Mouse (Mus musculus): ENCODE data around the gene Abcg4.
"Not testable (repeated sequence)": the region's sequence is repeated elsewhere in the genome, so short reads cannot be mapped to it uniquely, and the experiment has no call there.

The Abcg4 gene
- long read RNA-seq, experiment 1, partial matches to known transcripts = 0 of 2 reads
- long read RNA-seq, experiment 1, other reads (novel, unspliced or antisense) = 2 of 2 reads
- long read RNA-seq, experiment 2, partial matches to known transcripts = 0 of 3 reads
- long read RNA-seq, experiment 2, other reads (novel, unspliced or antisense) = 1 of 3 reads

GRCm38 (mm10) chr9:44288076-44288958, at the start of gene Abcg4:
TSS of gene Abcg4 (minus strand) at chr9:44288615.
- intact Hi-C loops (cut with DNase I) = no loop called here

DNA sequence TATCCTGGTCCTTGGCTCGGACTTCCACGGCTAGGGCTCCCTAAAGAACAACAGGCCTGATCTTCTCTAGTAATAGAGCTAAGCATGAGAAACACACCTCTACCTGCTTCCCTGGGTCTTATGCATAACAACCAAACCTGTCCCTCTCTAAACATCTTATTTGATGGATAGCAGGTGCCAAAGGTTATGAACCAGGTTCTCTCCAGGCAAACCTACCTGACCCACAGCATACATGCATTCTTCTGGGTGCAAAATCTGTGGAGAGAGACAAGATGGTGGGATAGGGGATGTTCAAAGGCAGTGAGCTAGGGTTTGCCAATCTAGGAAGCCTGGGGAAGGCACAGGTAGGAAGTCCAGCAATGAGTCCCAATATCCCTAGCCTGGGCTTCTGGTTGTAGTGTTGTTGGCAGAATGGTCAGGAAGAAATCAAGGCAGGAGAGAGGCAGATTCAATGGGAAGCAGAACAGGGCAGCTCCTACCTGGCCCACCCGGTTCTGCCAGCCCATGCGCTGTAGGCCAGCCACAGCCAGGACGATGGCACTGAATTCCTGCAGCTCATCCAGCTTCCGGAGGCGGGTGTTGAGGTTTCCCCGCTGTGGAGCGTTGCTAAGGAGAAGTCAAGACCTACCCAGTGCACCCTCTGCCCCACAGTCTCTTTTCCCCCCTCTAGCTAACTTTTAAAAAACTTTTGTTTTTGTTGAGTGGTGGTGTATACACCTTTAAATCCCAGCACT, 49.2 kb upstream of the Abcg4 start:
- intact Hi-C loops (cut with DNase I) = loop anchor here (5.0 to 10.0 kb wide), 2 partner anchors 55 to 93 kb away; partner anchors contain the start of gene Ccdc153

DNA sequence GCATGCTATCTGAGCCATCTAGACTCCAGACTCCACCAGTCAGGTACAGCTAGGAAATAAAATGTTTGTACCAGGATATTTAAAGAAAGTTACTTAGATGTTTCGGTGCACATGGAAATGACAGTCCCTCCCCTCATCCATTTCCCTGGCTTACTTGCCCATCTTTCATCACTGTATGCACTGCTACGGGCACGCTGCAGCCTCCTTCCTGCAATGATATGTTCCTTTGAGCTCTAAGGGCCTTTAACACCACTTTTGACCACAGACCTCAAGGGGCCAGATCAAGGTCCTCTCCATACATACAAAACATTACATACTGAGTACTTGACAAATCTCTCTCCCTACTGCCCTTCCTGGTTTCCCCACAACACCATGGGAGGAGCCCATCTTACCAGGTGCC, 48.5 kb upstream of the Abcg4 start:
- intact Hi-C loops (cut with DNase I) = loop anchor here (5.0 to 10.0 kb wide), 2 partner anchors 55 to 92 kb away; partner anchors contain the start of gene Ccdc153

- intact Hi-C loops (cut with DNase I) = loop anchor here (5.0 to 10.0 kb wide), 2 partner anchors 56 to 92 kb away; partner anchors contain the start of gene Ccdc153
Observed at GRCm38 (mm10) chr9:44336513-44336912, 48.1 kb upstream of the Abcg4 start.

DNA sequence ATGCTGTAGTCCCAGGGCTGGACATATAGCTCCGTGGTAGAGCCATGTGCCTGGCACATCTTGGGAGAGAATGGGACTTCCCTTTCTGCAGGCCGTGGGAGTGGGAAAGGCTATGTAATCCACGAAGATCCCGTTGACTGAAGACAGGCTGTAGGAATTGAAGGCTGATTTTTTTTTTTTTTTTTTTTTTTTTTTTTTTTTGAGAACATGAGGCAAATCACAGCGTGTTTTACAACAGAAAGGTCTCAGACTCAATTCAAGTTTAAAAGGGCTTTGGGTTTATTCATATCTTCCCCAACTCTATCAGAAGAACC, 47.6 kb upstream of the Abcg4 start:
- intact Hi-C loops (cut with DNase I) = loop anchor here (5.0 to 10.0 kb wide), 2 partner anchors 56 to 91 kb away; partner anchors contain the start of gene Ccdc153

DNA sequence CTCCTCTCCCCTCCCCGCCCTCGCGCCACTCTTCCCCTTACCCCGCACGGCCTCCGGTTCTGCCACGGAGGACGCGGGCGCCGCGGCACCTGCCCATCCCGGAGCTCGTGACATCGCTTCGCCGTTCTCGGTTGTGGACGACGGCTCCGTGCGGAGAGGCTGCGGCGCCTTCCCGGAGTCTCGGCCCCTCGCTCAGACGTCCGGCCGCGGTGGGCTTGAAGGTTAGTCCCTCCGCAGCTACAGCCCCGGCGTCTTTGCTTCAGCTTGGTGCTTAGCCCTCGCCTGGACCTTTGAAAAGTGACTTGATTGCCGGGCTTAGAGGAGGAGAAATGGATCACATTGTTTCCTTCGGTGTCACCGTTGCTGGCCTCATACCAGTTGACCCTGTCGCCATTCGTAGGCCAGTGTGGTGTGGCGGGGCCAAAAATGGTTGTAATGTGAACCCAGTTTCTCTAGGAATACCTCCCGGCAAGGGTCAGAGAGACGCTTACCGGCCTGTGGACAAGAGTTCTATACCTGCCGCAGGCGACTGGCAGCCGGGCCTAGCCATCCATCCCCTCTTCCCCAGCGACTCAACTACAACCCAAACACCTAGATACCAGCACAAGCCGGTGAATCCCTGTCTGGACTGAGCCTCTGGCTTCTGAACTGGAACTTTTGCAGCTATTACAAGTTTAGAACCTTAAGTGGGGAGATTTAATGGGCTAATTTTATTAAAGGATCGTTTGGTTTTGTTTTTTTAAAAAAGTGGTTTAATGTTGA, 47.1 kb upstream of the Abcg4 start:
- intact Hi-C loops (cut with DNase I) = loop anchor here (5.0 to 10.0 kb wide), 2 partner anchors 57 to 91 kb away; partner anchors contain the start of gene Ccdc153

DNA sequence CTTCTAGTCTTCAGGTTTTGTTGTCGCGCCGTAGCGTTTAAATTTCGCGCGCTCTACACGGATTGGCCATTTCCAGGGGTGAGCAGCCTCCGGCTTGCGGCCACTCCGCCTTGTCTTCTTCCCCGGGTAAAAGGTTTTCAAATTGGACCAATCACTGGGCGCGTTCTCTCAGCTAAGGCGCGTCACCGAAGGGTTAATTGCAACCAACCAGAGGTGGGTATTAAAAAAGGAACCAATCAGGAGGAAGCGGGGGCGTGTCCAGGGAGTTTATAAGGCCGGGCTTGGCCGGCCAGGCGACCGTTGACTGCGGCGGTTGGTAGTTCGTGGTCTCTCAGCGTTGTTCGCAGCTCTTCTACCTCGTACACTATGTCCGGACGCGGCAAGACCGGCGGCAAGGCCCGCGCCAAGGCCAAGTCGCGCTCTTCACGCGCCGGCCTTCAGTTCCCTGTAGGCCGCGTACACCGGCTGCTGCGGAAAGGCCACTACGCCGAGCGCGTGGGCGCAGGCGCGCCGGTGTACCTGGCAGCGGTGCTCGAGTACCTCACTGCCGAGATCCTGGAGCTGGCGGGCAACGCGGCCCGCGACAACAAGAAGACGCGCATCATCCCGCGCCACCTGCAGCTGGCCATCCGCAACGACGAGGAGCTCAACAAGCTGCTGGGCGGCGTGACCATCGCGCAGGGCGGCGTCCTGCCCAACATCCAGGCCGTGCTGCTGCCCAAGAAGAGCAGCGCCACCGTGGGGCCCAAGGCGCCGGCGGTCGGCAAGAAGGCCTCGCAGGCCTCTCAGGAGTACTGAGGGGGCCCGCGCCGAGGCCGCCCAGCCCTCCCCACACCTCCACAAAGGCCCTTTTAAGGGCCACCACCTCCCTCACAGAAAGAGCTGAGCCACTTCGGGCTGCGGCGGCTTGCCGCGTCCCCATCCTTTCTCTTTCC, 46.2 kb upstream of the Abcg4 start, which contains the start of gene H2afx:
Gene H2afx (plus strand): TSS at position 299 of the 935 bp plus-strand sequence.
- intact Hi-C loops (cut with DNase I) = loop anchor here (5.0 to 10.0 kb wide), 2 partner anchors 58 to 90 kb away; partner anchors contain the start of gene Ccdc153

DNA sequence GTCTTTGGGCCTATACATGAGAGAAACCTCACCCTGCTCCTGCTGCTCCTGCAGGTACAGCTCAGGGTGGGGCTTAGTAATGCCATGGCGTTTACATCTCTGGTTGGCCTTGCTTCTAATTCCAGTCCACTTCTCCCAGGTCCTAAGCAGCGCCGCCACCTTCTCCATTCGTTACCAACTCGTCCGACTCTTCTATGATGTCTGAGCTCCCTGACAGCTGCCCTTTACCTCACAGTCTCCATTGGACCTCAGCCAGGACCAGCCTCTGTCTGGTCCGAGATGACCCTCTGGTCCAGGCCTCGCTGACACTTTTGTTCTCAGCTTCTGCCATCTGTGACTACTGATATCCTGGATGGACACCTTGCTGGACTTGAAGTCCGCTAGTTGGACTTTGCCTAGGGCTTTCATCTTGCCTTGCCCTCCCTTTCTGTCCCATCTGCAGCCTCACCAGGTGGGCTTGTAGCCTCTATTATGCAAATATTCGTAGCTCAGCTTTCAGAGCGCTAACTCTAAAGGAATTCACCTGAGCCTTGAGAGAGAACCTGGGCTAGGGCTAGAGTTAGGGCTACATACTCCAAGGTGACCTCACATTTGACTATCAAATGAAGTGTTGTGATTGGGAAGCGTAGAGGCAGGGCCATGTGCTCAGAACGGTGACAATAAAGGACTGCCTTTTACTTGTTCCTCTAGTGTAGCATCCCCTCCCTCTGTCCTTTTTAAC, 44.7 kb upstream of the Abcg4 start:
- intact Hi-C loops (cut with DNase I) = loop anchor here (10.0 kb wide), 1 partner anchor 88 kb away; the partner anchor contains the start of gene Ccdc153

- intact Hi-C loops (cut with DNase I) = loop anchor here (10.0 kb wide), 1 partner anchor 86 kb away; the partner anchor contains the start of gene Ccdc153
Observed at GRCm38 (mm10) chr9:44330736-44331135, 42.3 kb upstream of the Abcg4 start.

GRCm38 (mm10) chr9:44327926-44328325, 39.5 kb upstream of the Abcg4 start:
- intact Hi-C loops (cut with DNase I) = no loop called here

DNA sequence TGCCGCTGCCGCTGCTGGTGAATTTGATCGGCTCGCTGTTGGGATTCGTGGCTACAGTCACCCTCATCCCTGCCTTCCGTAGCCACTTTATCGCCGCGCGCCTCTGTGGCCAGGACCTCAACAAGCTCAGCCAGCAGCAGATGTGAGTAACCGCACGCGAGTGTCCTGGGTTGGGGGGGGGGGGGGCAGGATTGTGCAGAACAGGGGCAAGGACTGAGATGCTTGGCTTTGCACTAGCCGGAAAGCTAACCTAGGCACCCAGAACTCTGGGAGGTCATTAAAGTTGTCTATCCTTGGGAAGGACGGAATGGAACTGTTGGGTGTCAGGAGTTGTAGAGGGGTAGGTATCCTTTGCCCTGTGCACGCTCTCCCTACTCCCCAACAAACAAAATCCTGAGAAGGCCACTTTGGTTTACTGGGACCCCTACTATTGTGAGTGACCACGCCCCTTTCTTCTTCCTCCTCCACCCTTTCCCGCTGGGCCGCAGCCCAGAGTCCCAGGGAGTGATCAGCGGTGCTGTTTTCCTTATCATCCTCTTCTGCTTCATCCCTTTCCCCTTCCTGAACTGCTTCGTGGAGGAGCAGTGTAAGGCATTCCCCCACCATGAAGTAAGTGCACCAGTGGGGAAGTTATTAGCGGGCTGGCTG, 38.8 kb upstream of the Abcg4 start:
- intact Hi-C loops (cut with DNase I) = no loop called here

DNA sequence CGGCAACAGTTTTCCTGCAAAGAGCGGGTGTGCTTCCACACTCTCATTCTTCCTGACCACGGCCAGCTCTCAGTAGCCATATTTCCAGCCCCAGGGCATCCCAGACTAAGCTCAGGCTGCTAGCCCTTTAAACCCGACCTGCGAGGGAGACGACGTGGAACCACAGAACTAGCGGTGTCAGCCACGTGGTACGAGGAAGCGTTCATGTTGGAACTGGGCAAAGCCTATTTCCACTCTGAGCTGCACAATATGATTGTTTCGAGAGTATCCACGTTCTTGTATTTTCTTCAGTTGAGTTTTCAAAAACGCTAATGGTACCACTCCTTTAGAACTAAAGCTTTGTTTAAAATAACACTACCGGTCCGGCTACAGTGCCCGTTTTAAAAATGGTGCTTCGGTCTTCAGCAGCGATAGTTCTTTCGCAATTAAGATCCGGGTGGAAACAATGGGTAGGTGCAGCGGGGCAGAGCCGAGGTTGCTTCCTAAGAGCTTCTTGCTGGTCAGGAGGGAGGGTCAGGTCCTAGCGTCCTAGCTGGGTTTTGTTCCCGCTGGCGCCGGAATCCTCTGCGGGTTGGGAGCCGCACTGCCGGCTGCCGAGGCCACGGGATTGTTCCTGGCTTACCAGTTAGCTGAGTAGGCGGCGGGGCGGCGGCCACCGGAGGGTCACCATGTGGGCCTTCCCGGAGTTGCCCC, 38.1 kb upstream of the Abcg4 start:
- intact Hi-C loops (cut with DNase I) = no loop called here

DNA sequence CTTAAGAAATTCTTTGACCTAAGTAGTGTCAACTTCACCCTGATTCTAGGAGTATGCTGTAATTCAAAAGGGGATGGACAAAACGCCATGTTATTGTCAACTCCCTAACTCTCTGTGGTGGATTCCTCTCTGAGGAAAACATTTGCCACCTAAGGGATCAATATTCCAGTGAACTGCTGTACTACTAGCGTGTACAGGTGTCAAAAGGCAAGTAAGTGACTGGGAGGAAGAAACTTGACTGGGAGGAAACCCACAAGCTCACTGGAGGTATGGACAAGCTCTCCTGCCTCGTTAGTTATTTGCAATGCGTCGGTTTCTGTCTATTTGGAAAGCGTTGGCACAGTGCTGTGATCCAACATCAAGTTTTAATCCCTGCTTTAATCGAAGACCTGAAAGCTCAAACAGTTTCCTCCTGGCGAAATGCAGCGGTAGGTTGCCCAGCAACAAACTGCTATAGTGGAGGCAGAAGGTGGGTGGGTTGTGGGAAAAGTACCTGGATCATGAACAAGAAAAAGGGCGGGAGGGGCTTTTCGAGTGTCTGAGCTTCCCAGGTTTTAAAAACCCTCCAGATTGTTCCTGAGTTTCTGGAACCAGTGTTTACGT, 37.5 kb upstream of the Abcg4 start, which contains the start of gene Dpagt1:
Gene Dpagt1 (plus strand): TSS at position 252 of the 603 bp plus-strand sequence.
- intact Hi-C loops (cut with DNase I) = no loop called here

GRCm38 (mm10) chr9:44325032-44325767, 36.8 kb upstream of the Abcg4 start:
- intact Hi-C loops (cut with DNase I) = not testable (repeated sequence)

DNA sequence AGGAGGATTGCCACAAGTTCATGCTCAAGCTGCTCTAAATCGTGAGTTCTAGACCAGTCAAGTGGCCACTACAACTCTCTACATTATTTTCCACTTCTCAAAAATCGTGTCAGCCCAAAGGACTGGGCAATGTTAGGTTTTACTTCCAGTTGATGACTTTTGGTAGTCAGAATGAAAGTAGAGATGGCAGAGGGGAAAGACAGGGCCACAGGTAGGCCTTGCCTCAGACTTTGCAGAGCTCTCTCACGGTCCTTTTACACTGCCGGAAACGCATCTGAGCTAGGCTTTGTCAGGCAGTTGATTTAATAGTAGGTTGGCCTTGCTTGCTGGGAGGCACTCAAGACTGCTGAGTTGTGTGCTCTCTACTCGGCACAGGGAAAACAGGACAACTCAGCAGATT, 35.7 kb upstream of the Abcg4 start:
- intact Hi-C loops (cut with DNase I) = no loop called here

DNA sequence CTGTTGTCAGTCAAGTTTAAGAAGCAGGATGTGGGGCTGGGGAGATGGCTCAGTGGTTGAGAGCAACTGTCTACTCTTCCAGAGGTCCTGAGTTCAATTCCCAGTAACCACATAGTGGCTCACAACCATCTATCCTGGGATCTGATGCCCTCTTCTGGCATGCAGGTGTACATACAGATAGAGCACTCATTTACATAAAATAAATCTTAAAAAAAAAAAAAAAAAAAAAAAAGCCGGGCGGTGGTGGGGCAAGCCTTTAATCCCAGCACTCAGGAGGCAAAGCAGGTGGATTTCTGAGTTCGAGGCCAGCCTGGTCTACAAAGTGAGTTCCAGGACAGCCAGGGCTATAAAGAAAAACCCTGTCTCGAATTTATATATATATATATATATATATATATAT, 35.2 kb upstream of the Abcg4 start:
- intact Hi-C loops (cut with DNase I) = not testable (repeated sequence)

DNA sequence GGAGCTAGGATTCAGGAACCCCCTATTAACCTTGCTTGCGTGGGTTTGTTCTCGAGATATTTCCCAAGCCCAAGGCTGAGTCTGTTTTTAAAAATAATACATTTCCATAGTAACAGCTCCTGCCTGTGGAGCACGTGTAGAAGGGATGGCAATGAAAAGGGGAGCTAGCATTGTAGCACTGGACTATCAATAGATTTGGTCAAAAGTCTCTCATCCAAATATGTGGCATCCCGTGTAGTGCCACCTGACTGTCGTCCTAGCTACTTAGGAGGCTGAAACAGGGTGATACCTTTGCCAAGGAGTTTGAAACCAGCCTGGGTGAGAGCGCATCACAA, 32.4 kb upstream of the Abcg4 start:
- intact Hi-C loops (cut with DNase I) = no loop called here

Data from adrenal gland (tissue).